Mouse (Mus musculus): ENCODE measurements at regions not wholly inside any gene's neighbourhood (a gene's known extent, or its start where the extent isn't known, plus 50 kb on each side); places are given as distances from the start of the nearest gene placed in this dataset.

DNA sequence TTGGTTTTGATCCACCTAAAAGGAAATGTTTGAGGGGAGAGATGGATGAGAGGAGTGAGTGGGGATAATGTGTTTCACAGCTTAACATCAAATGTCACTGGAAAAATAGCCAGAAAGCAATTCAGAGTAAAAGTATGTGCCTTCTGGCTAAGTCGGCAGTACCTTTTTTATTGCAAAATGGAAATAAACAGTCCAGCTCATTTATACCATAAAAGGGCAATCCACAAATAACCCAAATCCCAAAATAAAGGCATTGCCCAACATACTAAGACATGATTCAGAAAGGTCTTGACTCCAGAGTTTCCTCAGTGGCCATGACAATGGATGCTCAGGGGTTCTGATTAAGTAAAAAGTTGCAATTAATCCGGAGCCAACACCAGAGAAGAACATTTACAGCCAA lies 208.0 kb upstream of the Thbs1 start:
- TF ChIP-seq CTCF (IDR thresholded peaks at IDR 0.05; ENCODE audit: extremely low read depth, insufficient read length, insufficient replicate concordance, low read depth, low read length) (no peak), POLR2A (IDR thresholded peaks at IDR 0.05; ENCODE audit: low read depth, low read length) (no peak)

Measured in small intestine, adult 2 months (tissue).